Mouse (Mus musculus) 3134 (cell line): ENCODE results near the gene Casq1.

Experiments used
- DNase-seq: peaks from one replicate; pipeline ENCODE4 v3.0.0-alpha.2; 2011; ENCODE audit warnings: low spot score; ENCODE audit not compliant: insufficient read length; ENCODE audit errors: extremely low read depth

Casq1 gene

GRCm38 (mm10) chr1:172206141-172206917 lies 13.3 kb downstream of the Casq1 start, which contains the start of gene Pea15a:
Gene Pea15a (minus strand): TSS chr1:172206804.
- DNase-seq, result peak; percentile 83

GRCm38 (mm10) chr1:172205741-172206087 lies 14.0 kb downstream of the Casq1 start:
- no peak for DNase-seq

DNA sequence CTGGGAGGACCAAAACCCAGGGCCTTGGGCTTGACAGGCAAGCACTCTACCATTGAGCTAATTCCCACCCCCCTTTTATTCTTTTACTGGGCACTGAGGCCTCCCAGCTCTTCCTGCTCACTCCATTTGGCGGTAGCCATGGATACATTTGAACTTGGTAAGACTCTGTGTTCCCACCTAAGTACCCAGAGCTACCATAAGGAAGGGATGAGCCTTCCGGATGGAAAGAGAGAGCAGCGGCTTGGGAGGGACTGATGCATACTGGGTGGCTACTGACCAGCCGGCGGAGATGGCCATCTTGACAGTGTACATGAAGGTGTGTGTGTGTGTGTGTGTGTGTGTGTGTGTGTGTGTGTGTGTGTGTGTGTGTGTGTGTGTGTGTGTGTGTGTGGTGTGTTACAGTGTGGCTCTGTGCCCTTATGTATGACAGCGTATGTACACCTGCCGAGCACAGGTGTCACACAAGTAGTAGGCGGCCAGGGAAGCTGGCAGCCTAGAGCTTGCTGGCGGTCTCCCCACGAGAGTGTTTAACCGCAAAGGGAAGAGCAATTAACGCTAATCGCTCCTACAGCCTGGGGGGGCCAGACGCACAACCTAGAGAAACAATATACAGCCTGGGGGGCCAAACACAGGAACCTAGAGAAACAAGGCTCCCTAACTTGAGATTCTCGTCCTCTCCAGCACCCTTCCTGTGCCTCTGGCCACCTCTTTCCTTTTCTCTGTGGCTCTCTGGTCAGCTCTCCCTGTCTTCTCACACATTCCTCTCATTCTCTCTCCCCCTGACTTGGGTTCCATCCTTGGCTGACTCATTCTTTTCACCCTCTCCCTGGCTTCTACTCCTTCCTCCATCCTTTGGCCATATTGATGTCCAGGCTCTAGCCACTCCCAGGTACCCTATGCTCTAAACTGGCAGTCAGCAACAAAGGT lies 14.6 kb downstream of the Casq1 start:
- peak; percentile 41 for DNase-seq

GRCm38 (mm10) chr1:172204033-172204813 lies 15.4 kb downstream of the Casq1 start:
- DNase-seq, result no peak

DNA sequence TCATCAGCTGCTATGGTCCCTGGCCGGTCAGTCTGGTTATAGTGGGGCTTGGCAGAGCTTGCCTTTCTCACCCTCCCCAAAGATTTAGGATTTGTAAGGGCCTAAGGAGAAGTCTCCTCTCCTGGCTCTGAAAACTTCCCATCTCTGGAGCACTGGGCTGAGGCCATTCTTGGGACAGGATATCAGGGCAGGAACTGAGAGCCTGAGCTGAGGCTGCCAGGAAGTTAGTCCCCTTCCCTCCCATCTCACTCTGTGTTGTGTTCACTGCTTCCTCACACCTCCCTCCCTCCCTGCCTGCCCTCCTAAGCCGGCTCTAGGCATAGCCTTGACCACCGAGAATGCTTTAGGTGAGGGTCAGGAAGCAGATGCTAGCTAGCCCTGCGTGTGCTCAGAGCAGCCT lies 16.1 kb downstream of the Casq1 start:
- DNase-seq, result no peak

DNA sequence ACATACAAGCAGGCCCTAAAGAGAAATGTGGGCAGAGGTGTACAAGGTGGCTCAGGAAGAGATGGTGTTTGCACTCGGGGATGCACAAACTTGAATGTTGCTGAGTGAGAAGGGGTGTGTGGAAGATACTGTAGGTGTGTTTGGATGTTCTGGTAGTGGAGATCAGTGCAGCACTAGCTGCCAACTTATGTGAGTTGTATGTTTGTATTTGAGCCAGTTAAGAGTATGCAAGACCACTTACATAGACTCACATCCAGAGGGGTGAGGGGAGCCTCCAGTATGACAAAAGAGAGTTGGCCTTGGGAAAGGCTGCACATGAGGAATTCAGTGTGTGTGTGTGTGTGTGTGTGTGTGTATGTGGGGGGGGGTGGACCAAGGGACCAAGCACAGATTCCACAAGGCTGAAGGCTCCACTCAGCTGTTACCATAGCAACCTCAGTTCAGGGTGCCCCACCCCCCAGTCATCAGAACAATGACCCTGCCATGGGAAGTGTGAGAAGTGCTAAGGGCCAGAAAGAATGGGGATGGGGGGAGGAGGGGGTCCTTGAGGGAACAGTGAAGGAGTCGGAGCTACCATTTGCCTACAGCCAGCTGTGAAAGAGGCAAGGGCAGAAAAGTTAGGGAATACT lies 16.7 kb downstream of the Casq1 start:
- DNase-seq, result no peak

GRCm38 (mm10) chr1:172201967-172202880 lies 17.4 kb downstream of the Casq1 start:
- DNase-seq, result no peak

DNA sequence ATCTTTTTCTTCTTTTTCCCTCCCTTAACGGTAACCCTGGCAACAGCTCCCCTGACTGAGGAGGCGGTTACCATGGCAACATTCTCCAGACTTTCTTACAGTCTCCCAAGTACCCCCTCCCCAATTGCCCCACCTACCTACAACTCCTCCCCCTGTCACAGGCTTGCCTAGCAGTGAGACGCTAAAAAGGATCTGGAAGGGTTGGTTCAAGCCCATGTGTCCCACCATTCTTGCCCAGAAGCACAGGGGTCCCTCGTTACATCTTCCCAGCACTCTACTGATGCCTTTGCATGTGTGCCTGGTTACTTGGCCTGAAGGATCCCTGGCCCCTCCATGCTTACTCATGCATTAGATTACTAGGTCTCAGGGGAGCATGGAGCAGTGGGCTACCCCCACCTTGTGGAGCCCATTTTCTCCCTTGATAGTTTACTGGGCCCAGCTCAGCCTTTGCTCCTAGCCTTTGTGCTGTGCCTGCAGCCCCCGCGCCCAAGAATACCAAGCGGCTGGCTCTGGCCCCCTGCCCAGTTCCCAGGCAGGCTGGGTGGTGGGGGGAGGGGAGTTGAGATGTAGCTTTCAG lies 18.7 kb downstream of the Casq1 start:
- no peak for DNase-seq

- DNase-seq, result no peak
Measured at GRCm38 (mm10) chr1:172200161-172200560, 19.5 kb downstream of the Casq1 start.

DNA sequence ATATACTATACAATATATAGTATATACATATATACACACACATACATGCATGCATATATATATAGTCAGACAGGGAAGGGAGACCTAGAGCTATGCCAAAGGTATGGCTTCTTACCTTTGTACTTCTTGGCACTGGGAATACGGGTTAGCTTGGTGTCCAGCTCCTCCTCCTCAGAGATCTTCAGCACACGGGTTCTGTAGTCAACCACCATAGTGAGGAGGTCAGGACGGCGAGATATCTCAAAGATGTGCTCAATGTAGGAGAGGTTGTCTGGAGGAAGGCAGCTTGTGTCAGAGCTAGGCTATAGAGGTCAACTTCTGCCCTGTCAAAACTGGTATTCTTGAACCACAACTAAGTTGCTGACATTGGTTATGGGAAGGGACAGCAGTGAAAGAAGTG lies 20.7 kb downstream of the Casq1 start:
- no peak for DNase-seq

GRCm38 (mm10) chr1:172198316-172198715 lies 21.4 kb downstream of the Casq1 start:
- DNase-seq, result no peak

DNA sequence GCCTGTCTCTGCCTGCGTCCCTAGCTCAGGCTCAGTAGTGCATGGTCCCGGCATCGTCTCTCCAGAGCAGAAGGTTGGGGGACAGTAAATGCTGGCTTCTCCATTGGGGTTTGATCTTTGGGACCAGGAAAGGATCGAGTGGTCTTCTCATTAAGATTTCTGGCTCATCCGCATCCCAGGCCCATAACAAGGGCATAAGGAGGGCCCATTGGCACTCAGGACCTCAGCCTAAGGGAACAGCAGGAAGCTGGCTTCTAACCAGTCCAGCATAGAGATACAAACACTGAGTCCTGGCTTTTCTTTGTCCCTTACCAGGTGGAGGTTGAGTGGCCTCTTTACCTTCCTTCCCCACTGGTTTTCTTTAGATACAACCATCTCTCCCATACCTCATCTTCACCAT lies 21.8 kb downstream of the Casq1 start:
- no peak for DNase-seq

DNA sequence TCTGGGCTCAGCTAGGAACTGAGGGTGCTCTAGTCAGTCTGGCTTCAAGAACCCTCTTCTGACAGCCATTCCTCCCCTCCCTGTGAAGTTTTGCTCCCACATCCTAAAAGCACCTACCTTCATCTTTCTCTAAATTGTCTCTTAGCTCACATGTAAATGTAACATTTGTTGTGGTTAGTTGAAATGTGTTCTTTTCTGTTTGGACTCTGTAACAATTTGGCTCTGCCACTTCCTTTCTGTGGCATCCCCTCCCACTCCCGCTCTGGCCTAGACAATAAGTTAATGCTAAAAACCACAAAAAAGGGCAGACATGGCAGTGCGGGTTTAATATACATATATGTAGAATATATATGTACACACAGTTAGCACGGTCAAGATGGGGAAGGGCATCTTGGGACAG lies 22.5 kb downstream of the Casq1 start:
- DNase-seq, result no peak

DNA sequence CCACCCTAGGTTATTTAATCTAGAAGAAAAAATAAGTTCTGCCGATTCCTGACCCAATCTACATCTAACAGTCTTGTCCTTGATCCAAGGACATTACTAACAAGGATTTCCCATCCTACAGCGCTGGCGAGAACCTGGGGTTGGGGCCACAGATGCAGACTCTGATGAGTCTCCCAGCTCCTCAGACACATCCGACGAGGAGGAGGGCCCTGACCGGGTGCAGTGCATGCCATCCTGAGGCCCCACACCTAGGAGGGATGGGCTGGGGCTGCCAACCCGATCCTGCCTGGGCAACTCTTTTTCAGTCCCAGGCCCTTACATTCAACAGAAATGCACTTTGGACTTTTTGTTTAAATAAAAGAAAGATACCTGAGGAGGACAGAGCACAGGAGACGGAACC lies 25.2 kb downstream of the Casq1 start:
- no peak for DNase-seq

DNA sequence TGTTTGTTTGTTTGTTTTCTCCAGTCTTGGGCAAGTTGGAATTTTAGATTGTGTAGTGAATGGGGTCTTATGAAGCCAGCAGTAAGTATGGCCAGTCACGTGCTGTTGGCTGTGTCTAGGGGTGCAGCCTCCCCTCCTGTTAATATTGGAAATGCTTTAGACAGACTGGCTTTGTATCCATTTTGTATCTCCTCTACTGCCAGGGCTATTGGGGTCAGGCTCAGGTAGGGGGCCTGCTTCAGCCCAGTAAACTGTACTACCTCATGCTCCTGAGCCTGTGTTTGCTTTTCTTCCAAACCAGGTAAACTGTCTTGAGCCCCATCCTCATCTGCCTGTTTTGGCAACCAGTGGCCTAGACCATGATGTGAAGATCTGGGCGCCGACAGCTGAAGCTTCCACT lies 27.5 kb downstream of the Casq1 start:
- DNase-seq, result no peak

- DNase-seq, result no peak
Measured at GRCm38 (mm10) chr1:172191578-172191977, 28.1 kb downstream of the Casq1 start.

DNA sequence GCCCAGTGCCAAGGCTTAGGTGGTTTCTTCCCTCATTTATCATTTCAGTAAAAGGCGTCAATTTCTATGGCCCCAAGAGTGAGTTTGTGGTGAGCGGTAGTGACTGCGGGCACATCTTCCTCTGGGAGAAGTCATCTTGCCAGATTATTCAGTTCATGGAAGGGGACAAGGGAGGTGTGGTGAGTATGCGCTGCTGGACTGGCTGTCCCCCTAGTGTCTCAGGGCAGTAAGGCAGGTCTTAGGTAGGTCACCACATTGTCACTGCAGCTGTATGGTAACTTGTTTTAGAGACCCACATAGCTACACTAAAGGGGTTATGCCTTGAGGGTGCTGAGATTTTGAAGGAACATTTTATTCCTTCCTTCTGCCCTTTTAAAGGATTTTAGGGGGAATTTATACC lies 30.8 kb downstream of the Casq1 start:
- DNase-seq, result peak; percentile 39

DNA sequence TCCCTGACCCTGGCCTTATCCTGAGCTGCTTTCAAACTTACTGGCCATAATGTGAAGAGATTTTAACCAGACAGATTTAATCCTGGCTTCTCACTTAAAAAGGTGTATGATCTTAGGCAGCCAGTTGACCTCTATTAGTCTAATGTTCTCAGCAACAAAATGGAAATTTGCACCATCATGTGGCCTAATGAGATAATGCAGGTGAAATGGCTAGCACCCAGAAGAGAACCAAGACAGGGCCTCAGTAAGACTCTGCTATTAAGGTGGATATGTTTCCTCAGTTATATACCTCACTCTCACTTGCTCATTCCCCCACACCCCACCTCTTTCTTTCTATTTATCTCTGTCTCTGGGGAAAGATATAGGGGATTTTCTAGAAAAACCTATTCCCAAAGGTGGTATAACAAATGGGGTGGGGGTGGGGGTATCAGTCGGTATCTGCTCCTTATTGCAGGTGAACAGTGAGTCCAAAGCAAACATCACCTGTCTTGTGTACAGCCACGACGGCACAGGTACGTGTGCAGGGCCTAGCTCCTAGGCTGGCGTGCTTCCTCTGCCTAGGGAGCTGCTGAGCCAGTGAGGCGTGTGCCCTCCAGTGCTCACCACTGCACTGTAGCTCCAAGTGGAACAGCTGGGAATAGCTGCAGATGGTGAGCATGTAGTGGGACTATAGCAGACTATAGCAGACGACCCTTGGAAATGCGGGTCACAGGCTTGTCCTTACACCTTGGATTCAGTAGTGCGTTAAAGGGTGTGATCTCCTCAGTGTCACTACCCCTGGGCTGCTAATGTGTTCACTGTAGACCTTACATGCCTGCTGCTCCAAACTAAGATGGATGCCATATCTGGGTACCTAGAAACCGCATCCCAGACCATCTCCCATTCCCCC lies 33.0 kb downstream of the Casq1 start:
- no peak for DNase-seq
